Mouse (Mus musculus) liver (tissue): ENCODE measurements around the gene Foxk2.
A peak's percentile ranks its signal among the peaks of the same experiment; 100 is the strongest.
"Not testable (repeated sequence)": the region's sequence is repeated elsewhere in the genome, so short reads cannot be mapped to it uniquely, and the experiment has no call there.

Experiments
- DNase-seq: peaks from one replicate; pipeline ENCODE4 v3.0.0-alpha.2; 2020; ENCODE audit warnings: mixed read lengths

The Foxk2 gene

GRCm38 (mm10) chr11:121282911-121283310 is 23.1 kb downstream of the Foxk2 start:
- no peak for DNase-seq

DNA sequence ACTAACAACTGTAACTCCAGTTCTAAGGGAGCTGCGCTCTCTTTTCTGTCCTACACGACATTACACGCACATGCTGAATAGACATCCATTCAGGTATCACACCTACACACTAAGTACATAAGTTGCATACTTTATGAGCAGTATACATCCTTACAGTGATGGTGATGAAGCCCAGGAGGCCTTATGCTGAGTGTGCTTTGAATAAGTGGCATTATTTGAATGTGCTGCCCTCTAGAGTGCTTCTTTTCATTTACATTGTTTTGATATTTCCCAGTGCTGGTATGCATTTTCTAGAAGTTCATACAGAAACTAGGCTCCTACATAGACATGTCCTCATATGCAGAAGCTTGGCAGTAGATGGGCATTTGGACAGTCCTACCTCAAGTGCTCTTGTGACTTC is 30.1 kb downstream of the Foxk2 start:
- DNase-seq = no peak

GRCm38 (mm10) chr11:121294771-121295170 is 35.0 kb downstream of the Foxk2 start:
- DNase-seq = no peak

DNA sequence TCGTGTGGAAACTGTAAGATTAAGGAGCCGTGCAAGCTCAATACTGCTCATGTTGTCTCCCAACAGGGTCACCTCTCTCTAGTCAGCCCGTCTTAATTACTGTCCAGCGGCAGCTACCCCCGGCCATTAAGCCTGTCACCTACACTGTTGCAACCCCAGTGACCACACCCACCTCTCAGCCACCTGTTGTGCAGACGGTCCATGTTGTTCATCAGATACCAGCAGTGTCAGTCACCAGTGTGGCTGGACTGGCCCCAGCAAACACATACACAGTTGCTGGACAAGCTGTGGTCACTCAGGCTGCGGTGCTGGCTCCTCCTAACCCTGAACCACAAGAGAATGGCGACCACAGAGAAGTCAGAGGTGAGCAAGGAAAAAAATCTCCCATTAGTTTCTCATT is 38.7 kb downstream of the Foxk2 start:
- DNase-seq = no peak

DNA sequence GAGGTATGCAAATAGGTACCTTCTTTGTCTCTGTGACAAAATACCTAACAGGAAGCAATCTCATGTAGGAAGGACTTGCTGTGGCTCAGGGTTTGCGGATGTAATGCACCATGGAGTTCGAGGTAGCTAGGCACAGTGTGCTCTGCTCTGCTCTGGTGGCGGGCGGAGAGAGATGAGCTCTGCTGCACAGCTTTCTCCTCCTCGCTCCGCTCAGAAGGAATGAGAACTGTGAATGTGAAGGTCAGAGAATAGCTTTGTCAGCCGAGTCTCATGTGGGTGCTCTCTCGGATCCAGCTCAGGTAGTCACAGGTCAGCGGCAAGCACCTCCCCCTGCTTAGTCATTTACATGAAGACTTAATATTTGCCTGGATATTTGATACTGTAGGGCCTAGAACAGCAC is 40.5 kb downstream of the Foxk2 start:
- no peak for DNase-seq

DNA sequence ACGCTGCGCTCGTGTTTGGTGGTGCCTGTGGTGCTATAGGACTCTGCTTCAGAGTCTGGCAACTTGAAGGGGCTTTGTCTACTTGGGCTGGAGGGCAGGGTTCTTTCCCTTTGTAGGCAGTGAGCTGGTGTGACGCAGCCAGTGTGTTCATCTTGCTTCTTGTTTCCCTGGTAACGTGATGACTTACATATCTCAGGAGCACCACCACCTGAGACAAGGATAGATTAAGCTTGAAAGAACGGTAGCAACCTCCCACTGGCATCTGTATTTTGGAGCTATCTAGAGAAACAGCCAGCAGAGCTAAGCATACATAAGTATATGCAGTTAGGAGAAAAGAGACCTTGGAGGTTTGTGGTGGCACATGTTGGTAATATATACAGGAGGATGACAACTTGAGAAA is 45.6 kb downstream of the Foxk2 start:
- no peak for DNase-seq

DNA sequence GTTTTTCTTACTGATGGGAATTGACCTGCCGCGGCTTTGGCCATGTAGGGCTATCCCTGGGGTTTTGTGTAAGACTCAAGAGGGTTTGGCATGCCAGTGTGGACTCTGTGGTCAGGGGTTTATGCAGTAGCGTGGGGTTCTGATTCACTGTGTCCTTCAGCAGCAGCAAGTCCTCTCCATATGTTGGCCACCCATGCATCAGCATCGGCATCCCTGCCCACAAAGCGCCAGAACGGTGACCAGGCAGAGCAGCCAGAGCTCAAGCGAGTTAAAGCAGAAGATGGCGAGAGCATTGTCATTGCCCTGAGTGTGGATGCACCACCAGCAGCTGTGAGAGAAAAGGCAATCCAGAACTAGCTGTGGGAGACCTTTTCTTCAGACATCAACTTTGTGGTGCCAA is 46.8 kb downstream of the Foxk2 start:
- no peak for DNase-seq

DNA sequence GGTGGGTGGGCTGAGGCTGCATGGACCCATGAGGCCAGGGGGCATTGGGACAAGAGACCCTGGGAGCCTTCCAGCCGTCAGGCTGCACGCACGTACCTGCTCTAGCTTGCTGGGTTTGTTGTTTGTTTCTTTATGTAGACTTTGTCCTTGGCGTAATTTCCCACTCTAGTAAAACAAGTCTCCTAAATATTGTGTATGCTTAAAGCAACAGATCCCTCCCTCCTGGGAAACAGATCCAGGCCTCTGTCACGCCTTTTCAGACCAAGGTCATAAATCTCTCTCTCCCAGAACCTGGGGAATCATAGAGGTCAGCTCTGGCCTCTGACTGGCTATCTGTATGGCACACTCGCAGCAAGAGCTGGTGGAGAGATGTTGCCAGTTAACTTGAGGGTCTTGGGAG is 47.9 kb downstream of the Foxk2 start:
- not testable (repeated sequence) for DNase-seq

DNA sequence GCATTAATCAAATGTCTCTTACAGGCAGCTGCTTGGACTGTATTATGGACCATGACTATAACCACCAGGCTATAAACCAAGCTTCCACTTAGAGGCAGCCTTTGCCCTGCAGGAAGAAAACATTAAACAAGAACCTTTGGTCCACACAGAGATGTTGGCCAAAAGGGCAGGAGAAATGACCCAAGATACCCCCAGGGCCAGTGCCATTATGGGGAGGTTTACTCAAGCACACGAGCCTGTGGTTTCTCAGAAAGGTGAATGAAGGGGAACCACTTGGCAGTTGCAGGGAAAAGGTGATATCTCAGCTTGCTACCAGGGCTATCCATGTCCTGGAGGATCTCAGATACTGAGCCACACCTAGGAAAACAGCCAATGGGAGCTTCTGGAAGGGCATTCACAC is 66.2 kb downstream of the Foxk2 start:
- DNase-seq = no peak

- DNase-seq = no peak
Observed at GRCm38 (mm10) chr11:121326681-121327080, 66.9 kb downstream of the Foxk2 start.

DNA sequence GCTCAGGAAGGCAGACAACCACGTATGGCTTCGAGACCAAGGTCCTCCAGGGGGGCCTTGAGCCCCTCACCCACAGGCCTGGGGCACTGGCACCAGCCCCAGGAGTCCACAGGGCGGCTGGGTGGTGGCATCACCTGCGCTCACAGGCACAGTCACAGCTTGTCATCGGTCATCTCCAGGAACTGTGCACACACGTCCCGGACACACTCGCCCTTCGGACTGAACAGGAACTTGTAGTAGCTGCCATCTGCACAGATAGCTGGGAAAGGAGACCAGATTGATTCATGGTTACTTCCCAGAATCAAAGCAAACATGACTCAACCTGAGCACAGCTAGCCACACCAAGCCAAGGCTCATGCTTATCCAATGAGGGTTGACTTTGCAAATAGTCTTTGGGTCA is 68.4 kb downstream of the Foxk2 start:
- no peak for DNase-seq

DNA sequence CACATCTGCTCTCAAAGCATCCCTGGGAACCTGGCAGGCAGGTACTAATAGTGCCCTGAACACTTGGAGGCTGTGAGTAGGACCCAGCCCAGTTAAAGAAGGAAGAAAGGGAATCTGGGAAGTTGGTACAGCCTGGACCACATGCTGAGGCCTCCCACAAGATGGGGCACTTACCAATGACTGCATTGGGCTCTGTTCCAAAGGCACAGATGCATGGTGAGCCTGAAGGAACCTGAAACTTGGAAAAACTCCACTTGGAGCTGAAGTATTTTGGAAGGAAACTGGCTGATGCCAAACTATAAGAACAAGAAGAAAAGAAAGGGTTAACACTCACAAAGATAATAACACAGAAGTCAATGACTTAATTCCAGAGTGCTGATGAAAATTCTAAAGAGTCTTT is 68.8 kb downstream of the Foxk2 start:
- no peak for DNase-seq

DNA sequence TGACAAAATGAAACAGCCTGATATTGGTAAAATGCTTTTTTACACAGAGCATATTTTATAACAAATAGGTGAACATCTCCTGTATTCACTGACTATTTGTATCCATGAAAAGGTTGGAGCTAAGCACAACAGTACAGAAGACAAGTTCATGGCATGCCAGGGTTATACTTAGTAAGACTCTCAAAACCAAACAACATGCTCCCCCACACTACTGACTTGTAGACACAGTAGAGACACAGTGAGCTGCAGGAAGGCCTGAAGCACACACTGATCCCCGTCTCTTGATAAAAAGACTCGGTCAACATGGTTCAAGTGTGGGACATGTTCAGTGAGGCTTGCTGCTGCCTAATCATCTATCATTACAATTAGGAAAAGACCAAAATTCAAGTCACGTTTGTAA is 71.9 kb downstream of the Foxk2 start:
- no peak for DNase-seq

DNA sequence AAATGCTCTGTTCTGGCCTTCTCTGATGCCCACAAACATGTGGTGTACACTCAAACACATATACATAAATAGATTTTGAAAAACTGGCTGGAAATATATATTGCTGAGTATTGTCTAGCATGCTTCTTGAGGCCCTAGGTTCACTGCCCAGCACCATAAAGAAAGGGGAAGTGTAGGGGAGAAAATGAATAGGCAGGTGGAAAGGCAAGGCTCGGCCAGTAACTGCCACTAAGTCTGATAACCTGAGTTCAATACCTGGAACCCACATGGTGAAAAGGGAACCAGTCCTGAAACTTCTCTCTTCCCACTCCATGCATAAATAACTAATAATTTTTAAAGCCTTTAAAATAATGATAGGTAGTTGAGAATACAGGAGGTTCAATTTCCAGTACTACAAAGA is 79.9 kb downstream of the Foxk2 start:
- DNase-seq = no peak

GRCm38 (mm10) chr11:121340287-121340686 is 80.5 kb downstream of the Foxk2 start:
- DNase-seq = no peak

- DNase-seq = not testable (repeated sequence)
Observed at GRCm38 (mm10) chr11:121342423-121342822, 82.6 kb downstream of the Foxk2 start.

- no peak for DNase-seq
Observed at GRCm38 (mm10) chr11:121347036-121347435, 87.2 kb downstream of the Foxk2 start.

- DNase-seq = no peak
Observed at GRCm38 (mm10) chr11:121348166-121348565, 88.4 kb downstream of the Foxk2 start.

DNA sequence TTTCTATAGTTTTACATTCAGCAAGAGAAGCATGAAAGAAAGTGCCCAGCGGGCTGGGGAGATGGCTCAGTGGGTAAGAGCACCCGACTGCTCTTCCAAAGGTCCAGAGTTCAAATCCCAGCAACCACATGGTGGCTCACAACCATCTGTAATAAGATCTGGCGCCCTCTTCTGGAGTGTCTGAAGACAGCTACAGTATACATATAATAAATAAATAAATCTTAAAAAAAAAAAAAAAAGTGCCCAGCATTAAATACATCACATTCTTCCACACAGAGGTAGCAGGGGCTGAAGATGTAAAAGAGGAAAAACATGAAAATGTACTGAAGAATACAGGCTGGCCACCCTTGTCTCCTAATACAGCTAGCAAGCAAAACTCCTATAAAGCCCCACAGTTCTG is 88.9 kb downstream of the Foxk2 start:
- DNase-seq = not testable (repeated sequence)

GRCm38 (mm10) chr11:121353326-121354090 is 93.7 kb downstream of the Foxk2 start:
- DNase-seq = peak; percentile 66

GRCm38 (mm10) chr11:121354091-121354707 is 94.4 kb downstream of the Foxk2 start, which contains the start of gene Wdr45b:
Gene Wdr45b, minus strand, starts transcription at chr11:121354445.
- DNase-seq = peak; percentile 97
